In genomic region chr13:72289093-72289501, GRCm38 (mm10) we compare ENCODE assay signal across 9 mouse cellular contexts.
DNase-seq lines count a peak whose midpoint lies in the region; ATAC-seq and TF ChIP-seq lines count a peak whose summit lies in the region.
"Had no signal": no experiment of that assay in that cellular context is flagged by ENCODE, and none has a peak within 500 bp of the region (broad histone marks: within the 10 kb centered on the region; RNA-seq: fewer than 3 reads in every experiment).

No protein-coding gene starts in this region.

- H3K4me2 ChIP-seq in stomach, postnatal 0 days (replicated peaks; ENCODE audit: low read depth), result no peak overlapping the region

- DNase-seq in layer of hippocampus, adult 2 months (ENCODE audit: low spot score in 2 of 2), result no peak
- no peak for DNase-seq in layer of hippocampus, adult 9-11 months
- DNase-seq in hindbrain, embryonic 10.5 days (ENCODE audit: low spot score), result peak; percentile 46
- DNase-seq in midbrain, embryonic 10.5 days (ENCODE audit: low spot score), result peak; percentile 41
- DNase-seq in stomach, postnatal 0 days (ENCODE audit: low spot score), result no peak
- DNase-seq in right cerebral cortex, postnatal 14 days, result no peak
- DNase-seq in layer of hippocampus, adult 11-12 months (ENCODE audit: low spot score), result no peak
- DNase-seq: adrenal gland, postnatal 14 days; cerebellum, adult 9-10 months had no signal

- H3K9me3 ChIP-seq in hindbrain, embryonic 10.5 days, result no peaks in the 10 kb centered on the region; the same call in 1 of the 2 replicates
- H3K9me3 ChIP-seq in midbrain, embryonic 10.5 days (replicated peaks), result no peaks in the 10 kb centered on the region
- H3K9me3 ChIP-seq in stomach, postnatal 0 days (ENCODE audit: control insufficient read depth, low read length), result no peaks in the 10 kb centered on the region

- TF ChIP-seq CTCF in layer of hippocampus, adult 2 months (conservative IDR thresholded peaks at IDR 0.05), result peak; percentile 21
- TF ChIP-seq CTCF in stomach, postnatal 0 days (IDR thresholded peaks at IDR 0.05; ENCODE audit: low read depth), result peak; percentile 3; the same call in 1 of the 2 replicates

- ATAC-seq in stomach, postnatal 0 days (ENCODE audit: low FRiP score, low TSS enrichment), result no peak

- H3K27ac ChIP-seq in layer of hippocampus, adult 2 months, result no peak overlapping the region
- H3K27ac ChIP-seq in hindbrain, embryonic 10.5 days, result peak overlapping the region; percentile 67
- H3K27ac ChIP-seq in midbrain, embryonic 10.5 days (replicated peaks), result peak overlapping the region; percentile 49; the same call in 1 of the 2 replicates
- no peak overlapping the region for H3K27ac ChIP-seq in stomach, postnatal 0 days (replicated peaks)

- no peak for TF ChIP-seq EP300 in stomach, postnatal 0 days (optimal IDR thresholded peaks at IDR 0.05)

- no peaks in the 10 kb centered on the region for H3K36me3 ChIP-seq in hindbrain, embryonic 10.5 days
- H3K36me3 ChIP-seq in midbrain, embryonic 10.5 days, result no peaks in the 10 kb centered on the region
- H3K36me3 ChIP-seq in stomach, postnatal 0 days (ENCODE audit: control insufficient read depth, insufficient read depth, low read length), result no peaks in the 10 kb centered on the region

- 18% methylated on average over 10 of the region's 10 CpGs for WGBS in hindbrain, embryonic 10.5 days
- WGBS in midbrain, embryonic 10.5 days, result 25% methylated on average over 10 of the region's 10 CpGs
- 16% methylated on average over 10 of the region's 10 CpGs for WGBS in stomach, postnatal 0 days

- H3K4me3 ChIP-seq in layer of hippocampus, adult 2 months, result no peak overlapping the region
- no peak overlapping the region for H3K4me3 ChIP-seq in hindbrain, embryonic 10.5 days
- 0 out of 2 replicates have a peak overlapping the region, but pooled peaks have one; percentile 11 for H3K4me3 ChIP-seq in midbrain, embryonic 10.5 days
- no peak overlapping the region for H3K4me3 ChIP-seq in stomach, postnatal 0 days (ENCODE audit: low read depth, low read length)

- peaks cover 58% of the 10 kb centered on the region for H3K4me1 ChIP-seq in hindbrain, embryonic 10.5 days (replicated peaks)
- peaks cover 53% of the 10 kb centered on the region for H3K4me1 ChIP-seq in midbrain, embryonic 10.5 days
- H3K4me1 ChIP-seq in stomach, postnatal 0 days (replicated peaks; ENCODE audit: control insufficient read depth, insufficient read depth), result no peaks in the 10 kb centered on the region

- H3K27me3 ChIP-seq in hindbrain, embryonic 10.5 days (ENCODE audit: insufficient read depth, poor library complexity, severe bottlenecking), result peaks cover 45% of the 10 kb centered on the region
- peaks cover 80% of the 10 kb centered on the region for H3K27me3 ChIP-seq in midbrain, embryonic 10.5 days (ENCODE audit: low read depth, poor library complexity, severe bottlenecking)
- H3K27me3 ChIP-seq in stomach, postnatal 0 days (ENCODE audit: control insufficient read depth, insufficient read depth, low read length), result no peaks in the 10 kb centered on the region

- H3K9ac ChIP-seq in stomach, postnatal 0 days (ENCODE audit: low read length), result no peak overlapping the region

Comparison
In these comparisons a context has a peak if more than half of its experiments do, and no peak if none do; other contexts are left out.
1. DNase-seq: peak in hindbrain, embryonic 10.5 days (single experiment) and midbrain, embryonic 10.5 days (single experiment); none in layer of hippocampus, adult 2 months (0 of 2), layer of hippocampus, adult 9-11 months (single experiment), stomach, postnatal 0 days (single experiment), right cerebral cortex, postnatal 14 days (single experiment) and layer of hippocampus, adult 11-12 months (single experiment).
2. H3K27ac ChIP-seq: peak in hindbrain, embryonic 10.5 days (single experiment) and midbrain, embryonic 10.5 days (single experiment); none in layer of hippocampus, adult 2 months (single experiment) and stomach, postnatal 0 days (single experiment).